Mouse (Mus musculus) embryonic facial prominence, embryonic 10.5 days (tissue): ENCODE data around the gene Bnipl. TPM values are rescaled to one million over a fixed set of nuclear protein-coding genes. Genes with fewer than 3 reads are reported as not detected.

ENCODE experiments used
- DNase-seq: peaks from one replicate; pipeline ENCODE4 v3.0.0-alpha.2; 2017; ENCODE audit warnings: low spot score
- H3K27ac ChIP-seq: fragments of 300-500 bp; sonication (generic); replicated peaks from 2 replicates; pipeline ENCODE4 v1.5.1; 2016; ENCODE audit warnings: mild to moderate bottlenecking
- H3K27me3 ChIP-seq: fragments of 300-500 bp; sonication (generic); replicated peaks from 2 replicates; pipeline ENCODE4 v1.6.1; 2016; ENCODE audit warnings: low read depth, mild to moderate bottlenecking; ENCODE audit not compliant: poor library complexity, severe bottlenecking
- H3K36me3 ChIP-seq: fragments of 300-500 bp; sonication (generic); replicated peaks from 2 replicates; pipeline ENCODE4 v1.6.1; 2016; ENCODE audit warnings: mild to moderate bottlenecking, moderate library complexity
- H3K4me1 ChIP-seq: fragments of 300-500 bp; sonication (generic); 2 replicates; pipeline ENCODE4 v1.6.1; 2016
- H3K4me3 ChIP-seq: fragments of 300-500 bp; sonication (generic); 2 replicates; pipeline ENCODE4 v1.5.1; 2016; ENCODE audit warnings: mild to moderate bottlenecking, moderate library complexity
- H3K9me3 ChIP-seq: fragments of 300-500 bp; sonication (generic); 2 replicates; pipeline ENCODE4 v1.6.1; 2016; ENCODE audit warnings: mild to moderate bottlenecking
- WGBS: fragments of 180-500 bp; shearing (Covaris S2); methylation state at CpG from one replicate; pipeline ENCODE4 v1.1.7; 2016; 5-methylcytosine and 5-hydroxymethylcytosine counted together
- polyA plus RNA-seq: library from polyadenylated mRNA; unstranded; fragments of >200 nt; fragmentation: Nextera tagmentation; extraction: Ambion mirVana; gene quantifications from 2 replicates; pipeline ENCODE4 v1.2.1, GENCODE M21; 2016

Gene Bnipl
- polyA plus RNA-seq, 1 experiment from 2014 or later, result 2.0 TPM

- no peak for DNase-seq
- Histone ChIP-seq H3K9me3 (no peaks in the 10 kb centered on the region), H3K27ac (peak overlapping the region; percentile 96), H3K4me3 (peak overlapping the region; percentile 97), H3K27me3 (no peaks in the 10 kb centered on the region), H3K36me3 (peaks cover 54% of the 10 kb centered on the region), H3K4me1 (peaks cover 60% of the 10 kb centered on the region)
- 52% methylated on average over 8 of the region's 8 CpGs for WGBS
Measured at GRCm38 (mm10) chr3:95230495-95231297, 20.3 kb downstream of the Bnipl start.

- peak overlapping the region; percentile 96 for H3K27ac ChIP-seq
- peaks cover 54% of the 10 kb centered on the region for H3K36me3 ChIP-seq
- H3K4me3 ChIP-seq, result peak overlapping the region; percentile 97
- H3K4me1 ChIP-seq, result peaks cover 53% of the 10 kb centered on the region
- DNase-seq, result peak; percentile 62
- no peaks in the 10 kb centered on the region; the same call in 1 of the 2 replicates for H3K9me3 ChIP-seq
- WGBS, result 2% methylated on average over 13 of the region's 13 CpGs
- H3K27me3 ChIP-seq, result no peaks in the 10 kb centered on the region
Measured at GRCm38 (mm10) chr3:95229781-95230494, 21.1 kb downstream of the Bnipl start.

- H3K9me3 ChIP-seq, result no peaks in the 10 kb centered on the region; the same call in 1 of the 2 replicates
- H3K4me1 ChIP-seq, result peaks cover 55% of the 10 kb centered on the region
- no peaks in the 10 kb centered on the region for H3K27me3 ChIP-seq
- H3K27ac ChIP-seq, result peak overlapping the region; percentile 96
- under 1% methylated on average over 43 of the region's 43 CpGs for WGBS
- DNase-seq, result peak; percentile 77
- peak overlapping the region; percentile 97 for H3K4me3 ChIP-seq
- peaks cover 54% of the 10 kb centered on the region for H3K36me3 ChIP-seq
Measured at GRCm38 (mm10) chr3:95228894-95229780, 21.9 kb downstream of the Bnipl start.

GRCm38 (mm10) chr3:95228148-95228893 lies 22.7 kb downstream of the Bnipl start, which contains the start of gene Cdc42se1:
Gene Cdc42se1 (plus strand): TSS chr3:95228732.
- peak; percentile 92 for DNase-seq
- H3K27ac ChIP-seq, result peak within 1 kb of the TSS; percentile 96
- peaks cover 56% of the 10 kb centered on the region for H3K4me1 ChIP-seq
- H3K27me3 ChIP-seq, result no peaks in the 10 kb centered on the region
- peak within 1 kb of the TSS; percentile 97 for H3K4me3 ChIP-seq
- H3K9me3 ChIP-seq, result no peaks in the 10 kb centered on the region; the same call in 1 of the 2 replicates
- H3K36me3 ChIP-seq, result peaks cover 54% of the 10 kb centered on the region
- under 1% methylated on average over 64 of the region's 64 CpGs for WGBS

DNA sequence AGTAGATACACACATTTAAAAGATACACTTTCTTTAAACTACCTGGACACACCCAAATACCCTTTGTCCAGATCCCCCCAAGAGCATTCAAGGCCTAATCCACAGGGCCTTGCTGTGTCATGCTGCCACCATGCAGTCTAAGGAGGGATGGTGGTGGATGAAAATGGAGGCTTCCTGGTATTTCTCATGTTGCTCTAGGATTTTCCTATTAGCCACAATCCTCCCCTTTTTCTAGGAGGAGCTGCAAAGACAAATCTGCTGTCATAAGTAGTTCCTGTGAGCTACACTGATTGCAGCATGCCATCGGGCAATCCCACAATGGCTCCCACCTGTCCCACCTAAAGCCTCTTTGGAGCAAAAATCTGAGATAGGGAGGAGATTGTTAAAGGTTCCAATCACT lies 23.8 kb downstream of the Bnipl start:
- H3K4me1 ChIP-seq, result peaks cover 56% of the 10 kb centered on the region
- peak overlapping the region; percentile 97 for H3K4me3 ChIP-seq
- no peaks in the 10 kb centered on the region; the same call in 1 of the 2 replicates for H3K9me3 ChIP-seq
- WGBS, result 25% methylated on average over 1 of the region's 1 CpGs
- peaks cover 54% of the 10 kb centered on the region for H3K36me3 ChIP-seq
- H3K27ac ChIP-seq, result peak overlapping the region; percentile 96
- H3K27me3 ChIP-seq, result no peaks in the 10 kb centered on the region
- DNase-seq, result no peak

DNA sequence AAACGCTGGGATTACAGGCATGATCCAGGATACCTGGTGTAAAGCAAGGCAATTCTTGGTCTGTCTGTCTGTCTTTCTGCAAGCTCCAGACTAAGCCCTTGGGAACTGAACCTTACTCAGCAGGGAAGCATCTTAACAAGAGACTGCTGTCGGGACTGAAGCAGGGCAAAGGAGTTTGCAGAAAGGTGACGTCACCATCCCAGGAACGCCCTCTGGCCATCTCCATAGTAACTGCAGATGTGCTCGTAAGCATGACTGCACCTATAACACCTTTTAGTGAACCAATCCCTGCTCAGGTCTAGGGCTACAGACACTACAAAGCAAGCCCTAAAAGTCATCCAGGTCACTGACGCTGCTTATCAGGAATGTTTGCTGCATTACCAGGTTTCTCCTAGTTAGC lies 26.7 kb downstream of the Bnipl start:
- H3K27ac ChIP-seq, result no peak overlapping the region
- peaks cover 68% of the 10 kb centered on the region for H3K36me3 ChIP-seq
- no peaks in the 10 kb centered on the region for H3K27me3 ChIP-seq
- DNase-seq, result peak; percentile 60
- peak overlapping the region; percentile 19; the same call in 1 of the 2 replicates for H3K4me3 ChIP-seq
- 35% methylated on average over 6 of the region's 6 CpGs for WGBS
- no peaks in the 10 kb centered on the region; the same call in 1 of the 2 replicates for H3K9me3 ChIP-seq
- peaks cover 28% of the 10 kb centered on the region for H3K4me1 ChIP-seq

DNA sequence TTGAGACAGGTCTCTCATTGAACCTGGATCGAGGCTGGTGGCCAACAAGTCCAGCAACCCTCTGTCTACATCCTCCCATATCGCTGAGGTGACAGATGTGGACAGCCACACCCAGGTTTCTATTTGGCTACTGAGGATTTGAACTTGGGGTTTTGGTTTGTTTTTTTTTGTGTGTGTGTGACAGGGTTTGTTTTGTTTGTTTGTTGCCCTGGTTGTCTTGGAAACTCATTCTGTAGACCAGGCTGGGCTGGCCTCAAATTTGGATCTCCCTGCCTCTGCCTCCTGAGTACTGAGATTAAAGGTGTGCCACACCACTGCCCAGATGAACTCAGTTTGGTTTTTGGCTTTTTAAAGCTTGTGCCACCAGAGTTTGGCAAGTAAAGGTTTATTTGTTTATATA lies 28.0 kb downstream of the Bnipl start:
- DNase-seq, result no peak
- Histone ChIP-seq H3K9me3 (no peaks in the 10 kb centered on the region; the same call in 1 of the 2 replicates), H3K36me3 (peaks cover 79% of the 10 kb centered on the region), H3K4me3 (no peak overlapping the region), H3K27ac (no peak overlapping the region), H3K4me1 (peaks cover 30% of the 10 kb centered on the region), H3K27me3 (no peaks in the 10 kb centered on the region)
- WGBS, result 90% methylated on average over 2 of the region's 2 CpGs

GRCm38 (mm10) chr3:95218466-95219137 lies 32.4 kb downstream of the Bnipl start:
- peak overlapping the region; percentile 80 for H3K4me3 ChIP-seq
- no peaks in the 10 kb centered on the region for H3K27me3 ChIP-seq
- no peak for DNase-seq
- 80% methylated on average over 6 of the region's 6 CpGs for WGBS
- H3K4me1 ChIP-seq, result peaks cover 16% of the 10 kb centered on the region
- peaks cover 79% of the 10 kb centered on the region for H3K36me3 ChIP-seq
- no peaks in the 10 kb centered on the region for H3K9me3 ChIP-seq
- peak overlapping the region; percentile 99 for H3K27ac ChIP-seq

GRCm38 (mm10) chr3:95217255-95218134 lies 33.5 kb downstream of the Bnipl start, which contains the start of gene Gabpb2:
Gene Gabpb2 (minus strand): TSS chr3:95217916.
- peaks cover 16% of the 10 kb centered on the region for H3K4me1 ChIP-seq
- H3K27me3 ChIP-seq, result no peaks in the 10 kb centered on the region
- DNase-seq, result peak; percentile 98
- no peaks in the 10 kb centered on the region for H3K9me3 ChIP-seq
- H3K36me3 ChIP-seq, result peaks cover 73% of the 10 kb centered on the region
- peak within 1 kb of the TSS; percentile 99 for H3K27ac ChIP-seq
- WGBS, result under 1% methylated on average over 56 of the region's 56 CpGs
- H3K4me3 ChIP-seq, result peak within 1 kb of the TSS; percentile 80

DNA sequence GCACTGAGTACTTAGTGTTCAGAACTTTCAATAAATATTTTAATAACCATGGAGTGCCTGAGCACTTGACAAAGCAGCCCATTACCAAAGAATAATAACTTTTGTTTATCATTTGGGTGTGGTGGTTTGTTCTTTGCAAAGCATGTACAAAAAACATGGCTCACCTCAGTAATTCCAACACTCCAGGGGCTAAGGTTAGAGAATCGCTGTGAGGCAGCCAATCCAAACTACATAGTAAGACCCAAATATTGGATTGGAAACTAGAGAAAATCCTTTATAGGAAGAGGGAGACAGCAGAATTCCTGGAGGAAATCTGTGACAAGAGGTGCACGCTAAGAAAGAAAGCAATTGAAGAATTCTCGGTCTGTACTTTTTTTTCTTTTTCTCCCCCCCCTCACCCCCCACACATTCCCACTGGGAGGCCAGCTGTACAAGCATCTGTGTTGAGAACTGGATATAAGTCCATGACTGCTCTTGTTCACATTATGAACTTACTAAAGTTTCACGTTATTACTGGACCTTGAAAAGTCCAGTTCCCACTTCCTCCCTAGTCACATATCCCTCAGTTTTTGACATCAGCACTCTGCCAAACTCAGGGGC lies 34.2 kb downstream of the Bnipl start:
- Histone ChIP-seq H3K4me1 (peaks cover 16% of the 10 kb centered on the region), H3K27ac (peak overlapping the region; percentile 99), H3K36me3 (peaks cover 73% of the 10 kb centered on the region), H3K27me3 (no peaks in the 10 kb centered on the region), H3K9me3 (no peaks in the 10 kb centered on the region), H3K4me3 (peak overlapping the region; percentile 80)
- 28% methylated on average over 4 of the region's 4 CpGs for WGBS
- no peak for DNase-seq
